Mouse (Mus musculus) MEL (cell line): Measurements from ENCODE around the gene Prkcg. TPM values are rescaled to one million over a fixed set of nuclear protein-coding genes. Genes with fewer than 3 reads are reported as not detected.
"Not testable (repeated sequence)": the region's sequence is repeated elsewhere in the genome, so short reads cannot be mapped to it uniquely, and the experiment has no call there.

Experiments used
- DNase-seq: peaks from one replicate; pipeline ENCODE4 v3.0.0; 2011; ENCODE audit warnings: low read depth, low spot score
- H3K27ac ChIP-seq: 2 replicates; pipeline ENCODE4 v1.5.1; 2012; ENCODE audit warnings: low read depth, mild to moderate bottlenecking, control low read depth, low read length, moderate library complexity; ENCODE audit not compliant: control insufficient read depth
- H3K27me3 ChIP-seq, 2 experiments: fragments of 150-350 bp in 1 of 2; sonication (generic) in 1 of 2; 2 replicates each; pipeline ENCODE4 v1.6.1; 2012; ENCODE audit warnings: low read length in 2 of 2, mild to moderate bottlenecking in 2 of 2, improper control_type of control experiment in 1 of 2, moderate library complexity in 1 of 2; ENCODE audit not compliant: insufficient read depth in 2 of 2, control insufficient read depth in 1 of 2
- H3K36me3 ChIP-seq, 2 experiments: 2 replicates each; pipeline ENCODE4 v1.6.1; 2012 to 2014; ENCODE audit warnings: low read length in 2 of 2, improper control_type of control experiment in 1 of 2, inconsistent platforms in 1 of 2, mild to moderate bottlenecking in 1 of 2; ENCODE audit not compliant: insufficient read depth in 2 of 2, control insufficient read depth in 1 of 2
- H3K4me1 ChIP-seq, 2 experiments: fragments of 150-350 bp in 1 of 2; sonication (generic) in 1 of 2; 2 replicates each; pipeline ENCODE4 v1.6.1; 2012; ENCODE audit warnings: low read length in 2 of 2, improper control_type of control experiment in 1 of 2, mild to moderate bottlenecking in 1 of 2; ENCODE audit not compliant: insufficient read depth in 2 of 2, control insufficient read depth in 1 of 2
- H3K4me3 ChIP-seq, 2 experiments: fragments of 150-350 bp in 1 of 2; sonication (generic) in 1 of 2; 2 replicates each; pipeline ENCODE4 v1.5.1; 2012; ENCODE audit warnings: low read depth in 2 of 2, low read length in 2 of 2, mild to moderate bottlenecking in 2 of 2, moderate library complexity in 2 of 2, control low read depth in 1 of 2, improper control_type of control experiment in 1 of 2; ENCODE audit not compliant: control insufficient read depth in 1 of 2, insufficient read depth in 1 of 2
- H3K79me2 ChIP-seq: 2 replicates; pipeline ENCODE4 v1.6.1; 2012; ENCODE audit warnings: mild to moderate bottlenecking, low read length, moderate library complexity; ENCODE audit not compliant: control insufficient read depth, poor library complexity, insufficient read depth
- H3K9ac ChIP-seq: 2 replicates; pipeline ENCODE4 v1.6.1; 2012; ENCODE audit warnings: low read depth, mild to moderate bottlenecking, control low read depth, low read length, moderate library complexity; ENCODE audit not compliant: control insufficient read depth, poor library complexity, severe bottlenecking
- H3K9me3 ChIP-seq: fragments of 150-350 bp; sonication (generic); replicated peaks from 2 replicates; pipeline ENCODE4 v1.6.1; 2012; ENCODE audit warnings: mild to moderate bottlenecking, low read length, improper control_type of control experiment, moderate library complexity; ENCODE audit not compliant: insufficient read depth
- CHD1 ChIP-seq: IDR thresholded peaks from 2 replicates; pipeline ENCODE4 v1.6.1; 2012; ENCODE audit warnings: low read depth, mild to moderate bottlenecking, inconsistent platforms, low read length, improper control_type of control experiment
- CHD2 ChIP-seq: IDR thresholded peaks from 2 replicates; pipeline ENCODE4 v1.6.1; 2011; ENCODE audit warnings: low read length, improper control_type of control experiment
- CTCF ChIP-seq, 3 experiments: IDR thresholded peaks in 2 of 3; conservative IDR thresholded peaks in 1 of 3; 2 replicates each; pipeline ENCODE4 v1.5.1; 2011 to 2012; ENCODE audit warnings: low read length in 3 of 3, low read depth in 2 of 3, mild to moderate bottlenecking in 2 of 3, improper control_type of control experiment in 1 of 3, inconsistent platforms in 1 of 3, mixed read lengths in 1 of 3, moderate library complexity in 1 of 3; ENCODE audit not compliant: control insufficient read depth in 1 of 3, insufficient read depth in 1 of 3, poor library complexity in 1 of 3, severe bottlenecking in 1 of 3
- E2F4 ChIP-seq: IDR thresholded peaks from 2 replicates; pipeline ENCODE4 v1.6.1; 2011; ENCODE audit warnings: low read depth, low read length, improper control_type of control experiment, borderline replicate concordance
- ELF1 ChIP-seq: IDR thresholded peaks from 2 replicates; pipeline ENCODE4 v1.6.1; 2014; ENCODE audit warnings: low read depth, mild to moderate bottlenecking, inconsistent platforms, low read length, improper control_type of control experiment, moderate library complexity
- EP300 ChIP-seq, 2 experiments: IDR thresholded peaks; 2 replicates each; pipeline ENCODE4 v1.6.1; 2011; ENCODE audit warnings: improper control_type of control experiment in 2 of 2, low read length in 2 of 2, low read depth in 1 of 2, mild to moderate bottlenecking in 1 of 2
- GATA1 ChIP-seq: IDR thresholded peaks from 2 replicates; pipeline ENCODE4 v1.6.1; 2011; ENCODE audit warnings: low read depth, low read length, improper control_type of control experiment
- JUND ChIP-seq: IDR thresholded peaks from 2 replicates; pipeline ENCODE4 v1.6.1; 2011; ENCODE audit warnings: low read depth, mild to moderate bottlenecking, improper control_type of control experiment, low read length
- KAT2A ChIP-seq: conservative IDR thresholded peaks from 2 replicates; pipeline ENCODE4 v1.6.1; 2012; ENCODE audit warnings: low read depth, low read length, improper control_type of control experiment, inconsistent platforms
- MYB ChIP-seq: IDR thresholded peaks from 2 replicates; pipeline ENCODE4 v1.6.1; 2011; ENCODE audit warnings: mild to moderate bottlenecking, low read depth, low read length, improper control_type of control experiment
- NELFE ChIP-seq: IDR thresholded peaks from 2 replicates; pipeline ENCODE4 v1.6.1; 2011; ENCODE audit warnings: low read depth, low read length, improper control_type of control experiment
- POLR2AphosphoS2 ChIP-seq: IDR thresholded peaks from 2 replicates; pipeline ENCODE4 v1.6.1; 2011; ENCODE audit warnings: low read length, improper control_type of control experiment
- POLR2AphosphoS5 ChIP-seq: IDR thresholded peaks from 2 replicates; pipeline ENCODE4 v1.6.1; 2012; ENCODE audit warnings: low read depth, borderline replicate concordance, mild to moderate bottlenecking, inconsistent platforms, low read length, moderate library complexity, mixed read lengths
- SIN3A ChIP-seq: IDR thresholded peaks from 2 replicates; pipeline ENCODE4 v1.6.1; 2012; ENCODE audit warnings: low read length, improper control_type of control experiment, inconsistent platforms
- TAL1 ChIP-seq: IDR thresholded peaks from 2 replicates; pipeline ENCODE4 v1.6.1; 2012; ENCODE audit warnings: mild to moderate bottlenecking, inconsistent platforms, low read length, moderate library complexity, mixed read lengths
- UBTF ChIP-seq: IDR thresholded peaks from 2 replicates; pipeline ENCODE4 v1.6.1; 2012; ENCODE audit warnings: low read depth, mild to moderate bottlenecking, inconsistent platforms, low read length, improper control_type of control experiment, moderate library complexity, borderline replicate concordance; ENCODE audit not compliant: insufficient read depth
- USF2 ChIP-seq, 2 experiments: IDR thresholded peaks; 2 replicates each; pipeline ENCODE4 v1.6.1; 2011 to 2012; ENCODE audit warnings: improper control_type of control experiment in 2 of 2, low read length in 2 of 2, borderline replicate concordance in 1 of 2, inconsistent platforms in 1 of 2, low read depth in 1 of 2, mild to moderate bottlenecking in 1 of 2; ENCODE audit not compliant: insufficient read depth in 1 of 2
- ZC3H11A ChIP-seq: IDR thresholded peaks from 2 replicates; pipeline ENCODE4 v1.6.1; 2012; ENCODE audit warnings: low read depth, mild to moderate bottlenecking, inconsistent platforms, low read length, improper control_type of control experiment
- ZKSCAN1 ChIP-seq: IDR thresholded peaks from 2 replicates; pipeline ENCODE4 v1.6.1; 2012; ENCODE audit warnings: low read depth, mild to moderate bottlenecking, inconsistent platforms, low read length, improper control_type of control experiment, moderate library complexity
- ZNF384 ChIP-seq: IDR thresholded peaks from 2 replicates; pipeline ENCODE4 v1.6.1; 2012; ENCODE audit warnings: low read depth, mild to moderate bottlenecking, inconsistent platforms, low read length, improper control_type of control experiment
- polyA plus RNA-seq, 2 experiments: library from polyadenylated mRNA; stranded (reverse) in 1 of 2; unstranded in 1 of 2; fragments of >175 nt in 1 of 2; fragments of >200 nt in 1 of 2; gene quantifications; 2 replicates each; pipeline versions ENCODE4 v1.2.1 to v1.2.4; 2012; ENCODE audit warnings: low replicate concordance in 2 of 2, low read depth in 1 of 2; ENCODE audit not compliant: insufficient read length in 2 of 2, insufficient read depth in 1 of 2, missing spikeins in 1 of 2
- total RNA-seq: library from RNA; depleted of rRNA; stranded (reverse); fragments of 300-350 nt; gene quantifications from 2 replicates; pipeline ENCODE4 v1.2.3, GENCODE M21; 2012

Prkcg gene
- total and polyA plus RNA-seq, 3 experiments = 0.10 TPM; not detected in 2

- H3K36me3 ChIP-seq = peaks cover 0 to 24% of the 10 kb centered on the region in 2 experiments; a peak in 2 of 4 replicates
- H3K27ac ChIP-seq = no peak overlapping the region
- TF ChIP-seq ZKSCAN1 = no peak
- TF ChIP-seq TAL1 = no peak
- TF ChIP-seq ELF1 = no peak
- TF ChIP-seq SIN3A = no peak
- TF ChIP-seq E2F4 = no peak
- TF ChIP-seq NELFE = no peak
- no peak for TF ChIP-seq ZNF384
- no peak for TF ChIP-seq EP300 (IDR thresholded peaks at IDR 0.05; ENCODE audit: low read depth in 1 of 2, low read length in 2 of 2)
- TF ChIP-seq CHD1 = no peak
- no peak for TF ChIP-seq ZC3H11A
- no peak for TF ChIP-seq POLR2AphosphoS2
- no peak for TF ChIP-seq POLR2AphosphoS5
- no peak for TF ChIP-seq KAT2A
- TF ChIP-seq UBTF = no peak
- TF ChIP-seq MYB = no peak
- TF ChIP-seq GATA1 = no peak
- no peak for TF ChIP-seq CHD2
- no peak for TF ChIP-seq CTCF (IDR thresholded peaks at IDR 0.05 in 2 of 3, conservative IDR thresholded peaks at IDR 0.05 in 1 of 3; ENCODE audit: control insufficient read depth in 1 of 3, insufficient read depth in 1 of 3, low read depth in 2 of 3, low read length in 3 of 3, poor library complexity in 1 of 3, severe bottlenecking in 1 of 3)
- no peak for TF ChIP-seq USF2 (IDR thresholded peaks at IDR 0.05; ENCODE audit: borderline replicate concordance in 1 of 2, insufficient read depth in 1 of 2, low read depth in 1 of 2, low read length in 2 of 2)
- no peak for TF ChIP-seq JUND
- no peak overlapping the region for H3K9ac ChIP-seq
- no peaks in the 10 kb centered on the region for H3K27me3 ChIP-seq
- no peaks in the 10 kb centered on the region for H3K9me3 ChIP-seq
- DNase-seq = no peak
- no peaks in the 10 kb centered on the region; the same call in 1 of the 2 replicates for H3K79me2 ChIP-seq
- H3K4me1 ChIP-seq = peaks cover 5 to 28% of the 10 kb centered on the region in 2 experiments
- no peak overlapping the region for H3K4me3 ChIP-seq
Observed at GRCm38 (mm10) chr7:3291764-3292163, 2.8 kb downstream of the Prkcg start.

GRCm38 (mm10) chr7:3292271-3292670 is 3.3 kb downstream of the Prkcg start:
- not testable (repeated sequence) for H3K9me3 ChIP-seq, H3K27ac ChIP-seq, H3K27me3 ChIP-seq, H3K9ac ChIP-seq, H3K79me2 ChIP-seq, H3K4me3 ChIP-seq, DNase-seq
- H3K36me3 ChIP-seq = peaks cover 0 to 24% of the 10 kb centered on the region in 2 experiments; a peak in 2 of 4 replicates
- peaks cover 5 to 24% of the 10 kb centered on the region in 2 experiments for H3K4me1 ChIP-seq
